9 mouse cellular contexts compared by ENCODE assay signal in genomic region chr8:86273811-86274210, GRCm38 (mm10).
DNase-seq lines count a peak whose midpoint lies in the region; ATAC-seq and TF ChIP-seq lines count a peak whose summit lies in the region.
"Had no signal": no experiment of that assay in that cellular context is flagged by ENCODE, and none has a peak within 500 bp of the region (broad histone marks: within the 10 kb centered on the region; RNA-seq: fewer than 3 reads in every experiment).

No protein-coding gene starts in this region.

- no peaks in the 10 kb centered on the region for H3K27me3 ChIP-seq in hindbrain, embryonic 10.5 days (ENCODE audit: insufficient read depth, poor library complexity, severe bottlenecking)
- no peaks in the 10 kb centered on the region for H3K27me3 ChIP-seq in hindbrain, embryonic 12.5 days
- no peaks in the 10 kb centered on the region for H3K27me3 ChIP-seq in forebrain, embryonic 16.5 days (replicated peaks; ENCODE audit: control insufficient read depth, insufficient read depth, low read length)
- no peaks in the 10 kb centered on the region for H3K27me3 ChIP-seq in neural tube, embryonic 11.5 days (ENCODE audit: control insufficient read depth, insufficient read depth, low read length)

- H3K9ac ChIP-seq in hindbrain, embryonic 12.5 days: no peak overlapping the region
- no peak overlapping the region for H3K9ac ChIP-seq in forebrain, embryonic 16.5 days (replicated peaks; ENCODE audit: low read depth, low read length)
- H3K9ac ChIP-seq in neural tube, embryonic 11.5 days (ENCODE audit: low read length): no peak overlapping the region

- H3K4me1 ChIP-seq in hindbrain, embryonic 10.5 days (replicated peaks): peaks cover 12% of the 10 kb centered on the region
- peaks cover 6% of the 10 kb centered on the region for H3K4me1 ChIP-seq in hindbrain, embryonic 12.5 days
- H3K4me1 ChIP-seq in forebrain, embryonic 16.5 days (replicated peaks; ENCODE audit: control insufficient read depth, insufficient read depth, low read length): peaks cover 6% of the 10 kb centered on the region
- no peaks in the 10 kb centered on the region; the same call in 1 of the 2 replicates for H3K4me1 ChIP-seq in neural tube, embryonic 11.5 days (ENCODE audit: control insufficient read depth, insufficient read depth, low read length)

- no peaks in the 10 kb centered on the region for H3K36me3 ChIP-seq in hindbrain, embryonic 10.5 days
- H3K36me3 ChIP-seq in hindbrain, embryonic 12.5 days: no peaks in the 10 kb centered on the region
- no peaks in the 10 kb centered on the region for H3K36me3 ChIP-seq in forebrain, embryonic 16.5 days (ENCODE audit: control insufficient read depth, insufficient read depth)
- H3K36me3 ChIP-seq in neural tube, embryonic 11.5 days (ENCODE audit: control insufficient read depth, insufficient read depth, low read length): no peaks in the 10 kb centered on the region

- H3K4me2 ChIP-seq in hindbrain, embryonic 12.5 days (replicated peaks): no peak overlapping the region
- no peak overlapping the region for H3K4me2 ChIP-seq in forebrain, embryonic 16.5 days (ENCODE audit: low read length)
- H3K4me2 ChIP-seq in neural tube, embryonic 11.5 days (ENCODE audit: low read depth): no peak overlapping the region

- no peak overlapping the region for H3K4me3 ChIP-seq in hindbrain, embryonic 10.5 days
- no peak overlapping the region for H3K4me3 ChIP-seq in hindbrain, embryonic 12.5 days
- H3K4me3 ChIP-seq in forebrain, embryonic 16.5 days (replicated peaks; ENCODE audit: low read length): no peak overlapping the region
- H3K4me3 ChIP-seq in left cerebral cortex, adult 2 months: no peak overlapping the region
- H3K4me3 ChIP-seq in neural tube, embryonic 11.5 days (ENCODE audit: low read depth, low read length): no peak overlapping the region

- peak; percentile 18 for DNase-seq in hindbrain, embryonic 10.5 days (ENCODE audit: low spot score)
- DNase-seq in left cerebral cortex, adult 2 months (ENCODE audit: extremely low spot score in 1 of 2, low spot score in 2 of 2): peak; percentile 35 to 45
- DNase-seq in neural tube, embryonic 11.5 days (ENCODE audit: low spot score): no peak
- no peak for DNase-seq in B cell, adult 2 months
- no peak for DNase-seq in cerebellum, adult 11 months
- DNase-seq: lung, postnatal 36 days had no signal

- WGBS in hindbrain, embryonic 10.5 days: 56% methylated on average over 3 of the region's 3 CpGs
- WGBS in hindbrain, embryonic 12.5 days: 47% methylated on average over 3 of the region's 3 CpGs
- 20% methylated on average over 3 of the region's 3 CpGs for WGBS in forebrain, embryonic 16.5 days
- WGBS in neural tube, embryonic 11.5 days: 41% methylated on average over 3 of the region's 3 CpGs

- no peak for ATAC-seq in hindbrain, embryonic 12.5 days (ENCODE audit: low FRiP score)
- ATAC-seq in forebrain, embryonic 16.5 days: peak; percentile 86
- 0 out of 2 replicates have a peak, but pooled peaks have one; percentile 31 for ATAC-seq in neural tube, embryonic 11.5 days (ENCODE audit: insufficient read depth, low FRiP score, low TSS enrichment)
- ATAC-seq in inflammation-experienced regulatory T-cells, adult 6 months: no peak

- intact Hi-C loops in left cerebral cortex, adult 2 months (cut with DNase I): loop anchor here (5.0 kb wide), 2 partner anchors 72 to 198 kb away; no protein-coding TSS in a partner anchor

- no peaks in the 10 kb centered on the region for H3K9me3 ChIP-seq in hindbrain, embryonic 10.5 days
- H3K9me3 ChIP-seq in hindbrain, embryonic 12.5 days (replicated peaks): no peaks in the 10 kb centered on the region
- H3K9me3 ChIP-seq in forebrain, embryonic 16.5 days (ENCODE audit: control insufficient read depth, low read length): no peaks in the 10 kb centered on the region
- no peaks in the 10 kb centered on the region for H3K9me3 ChIP-seq in neural tube, embryonic 11.5 days (ENCODE audit: control insufficient read depth, low read length)

- H3K27ac ChIP-seq in hindbrain, embryonic 10.5 days: 0 out of 2 replicates have a peak overlapping the region, but pooled peaks have one; percentile 6
- H3K27ac ChIP-seq in hindbrain, embryonic 12.5 days: no peak overlapping the region
- no peak overlapping the region for H3K27ac ChIP-seq in forebrain, embryonic 16.5 days (ENCODE audit: low read length)
- peak overlapping the region; percentile 74 for H3K27ac ChIP-seq in left cerebral cortex, adult 2 months
- H3K27ac ChIP-seq in neural tube, embryonic 11.5 days (ENCODE audit: low read depth, low read length): no peak overlapping the region

- no peak for TF ChIP-seq CTCF in left cerebral cortex, adult 2 months (IDR thresholded peaks at IDR 0.05)

Comparison
In these comparisons a context has a peak if more than half of its experiments do, and no peak if none do; other contexts are left out.
1. H3K27ac ChIP-seq: peak in hindbrain, embryonic 10.5 days (single experiment) and left cerebral cortex, adult 2 months (single experiment); none in hindbrain, embryonic 12.5 days (single experiment), forebrain, embryonic 16.5 days (single experiment) and neural tube, embryonic 11.5 days (single experiment).
2. DNase-seq: peak in hindbrain, embryonic 10.5 days (single experiment) and left cerebral cortex, adult 2 months (2 of 2); none in neural tube, embryonic 11.5 days (single experiment), B cell, adult 2 months (0 of 2) and cerebellum, adult 11 months (single experiment).
3. ATAC-seq: peak in forebrain, embryonic 16.5 days (single experiment) and neural tube, embryonic 11.5 days (single experiment); none in hindbrain, embryonic 12.5 days (single experiment) and inflammation-experienced regulatory T-cells, adult 6 months (single experiment).